Mouse (Mus musculus) limb, embryonic 12.5 days (tissue): ENCODE results near the gene Nup210. TPM values are rescaled to one million over a fixed set of nuclear protein-coding genes. Genes with fewer than 3 reads are reported as not detected.

Experiments
- ATAC-seq: fragments of 200-750 bp; cut with Nextera tagmentation; 2 replicates; pipeline ENCODE4 v1.8.0; 2017; ENCODE audit warnings: low read depth, moderate TSS enrichment; ENCODE audit not compliant: insufficient number of reproducible peaks, insufficient read depth, low FRiP score, low TSS enrichment
- H3K27ac ChIP-seq: fragments of 300-500 bp; sonication (generic); 2 replicates; pipeline ENCODE4 v1.5.1; 2016; ENCODE audit warnings: mild to moderate bottlenecking, moderate library complexity
- H3K27me3 ChIP-seq: fragments of 300-500 bp; sonication (generic); 2 replicates; pipeline ENCODE4 v1.6.1; 2016; ENCODE audit warnings: mild to moderate bottlenecking, moderate library complexity
- H3K36me3 ChIP-seq: fragments of 300-500 bp; sonication (generic); 2 replicates; pipeline ENCODE4 v1.6.1; 2016; ENCODE audit warnings: mild to moderate bottlenecking, moderate library complexity
- H3K4me1 ChIP-seq: fragments of 300-500 bp; sonication (generic); replicated peaks from 2 replicates; pipeline ENCODE4 v1.6.1; 2016
- H3K4me2 ChIP-seq: fragments of 300-500 bp; sonication (generic); 2 replicates; pipeline ENCODE4 v1.6.1; 2016; ENCODE audit warnings: mild to moderate bottlenecking, moderate library complexity
- H3K4me3 ChIP-seq: fragments of 300-500 bp; sonication (generic); replicated peaks from 2 replicates; pipeline ENCODE4 v1.5.1; 2016; ENCODE audit warnings: mild to moderate bottlenecking
- H3K9ac ChIP-seq: fragments of 300-500 bp; sonication (generic); replicated peaks from 2 replicates; pipeline ENCODE4 v1.6.1; 2016; ENCODE audit warnings: mild to moderate bottlenecking, moderate library complexity
- H3K9me3 ChIP-seq: fragments of 300-500 bp; sonication (generic); 2 replicates; pipeline ENCODE4 v1.6.1; 2016; ENCODE audit warnings: mild to moderate bottlenecking, moderate library complexity
- WGBS: fragments of 180-500 bp; shearing (Covaris S2); methylation state at CpG from one replicate; pipeline ENCODE4 v1.1.7; 2016; 5-methylcytosine and 5-hydroxymethylcytosine counted together
- polyA plus RNA-seq: library from polyadenylated mRNA; unstranded; fragments of >200 nt; fragmentation: Nextera tagmentation; extraction: Ambion mirVana; gene quantifications from 2 replicates; pipeline ENCODE4 v1.2.1, GENCODE M21; 2016

Nup210 gene
- polyA plus RNA-seq, 1 experiment from 2014 or later: 5.4 TPM

- Histone ChIP-seq H3K9ac (peak overlapping the region; percentile 52; the same call in 1 of the 2 replicates), H3K27me3 (peaks cover 33% of the 10 kb centered on the region), H3K4me1 (peaks cover 18% of the 10 kb centered on the region), H3K4me2 (peak overlapping the region; percentile 99), H3K9me3 (no peaks in the 10 kb centered on the region), H3K36me3 (no peaks in the 10 kb centered on the region), H3K4me3 (peak overlapping the region; percentile 63), H3K27ac (no peak overlapping the region)
- 24% methylated on average over 4 of the region's 4 CpGs for WGBS
- no peak for ATAC-seq
Observed at GRCm38 (mm10) chr6:91115863-91116243, 776 bp downstream of the Nup210 start.

DNA sequence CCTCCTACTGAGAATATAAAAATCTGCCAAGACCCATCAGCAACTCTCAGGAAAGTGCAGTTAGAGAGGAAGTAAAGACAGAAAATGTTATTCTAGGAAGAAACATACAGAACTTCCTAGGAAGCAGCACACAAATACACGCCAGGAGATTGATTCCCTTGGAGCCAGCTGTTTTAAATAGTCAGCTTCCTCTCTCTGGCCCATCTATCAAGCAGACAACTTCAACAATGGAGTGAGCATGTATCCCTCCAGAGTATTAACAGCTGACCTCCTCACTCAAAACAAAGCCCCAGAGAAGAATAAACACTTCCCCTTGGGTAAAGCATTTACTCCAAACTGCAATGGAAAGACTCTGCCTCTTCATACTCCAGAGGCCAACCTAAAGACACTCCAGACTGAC is 1.5 kb downstream of the Nup210 start:
- no peak overlapping the region for H3K4me3 ChIP-seq
- 16% methylated on average over 1 of the region's 1 CpGs for whole genome bisulfite sequencing
- no peak overlapping the region for H3K27ac ChIP-seq
- peaks cover 22% of the 10 kb centered on the region for H3K4me1 ChIP-seq
- ATAC-seq: no peak
- H3K27me3 ChIP-seq: peaks cover 33% of the 10 kb centered on the region
- H3K36me3 ChIP-seq: no peaks in the 10 kb centered on the region
- H3K9ac ChIP-seq: no peak overlapping the region
- H3K4me2 ChIP-seq: 0 out of 2 replicates have a peak overlapping the region, but pooled peaks have one; percentile 2
- H3K9me3 ChIP-seq: no peaks in the 10 kb centered on the region

GRCm38 (mm10) chr6:91114716-91115115 is 1.9 kb downstream of the Nup210 start:
- 22% methylated on average over 2 of the region's 2 CpGs for WGBS
- no peak overlapping the region for H3K27ac ChIP-seq
- ATAC-seq: no peak
- H3K9ac ChIP-seq: no peak overlapping the region
- no peak overlapping the region for H3K4me2 ChIP-seq
- no peaks in the 10 kb centered on the region for H3K36me3 ChIP-seq
- H3K9me3 ChIP-seq: no peaks in the 10 kb centered on the region
- peaks cover 25% of the 10 kb centered on the region for H3K4me1 ChIP-seq
- peaks cover 33% of the 10 kb centered on the region for H3K27me3 ChIP-seq
- H3K4me3 ChIP-seq: no peak overlapping the region

DNA sequence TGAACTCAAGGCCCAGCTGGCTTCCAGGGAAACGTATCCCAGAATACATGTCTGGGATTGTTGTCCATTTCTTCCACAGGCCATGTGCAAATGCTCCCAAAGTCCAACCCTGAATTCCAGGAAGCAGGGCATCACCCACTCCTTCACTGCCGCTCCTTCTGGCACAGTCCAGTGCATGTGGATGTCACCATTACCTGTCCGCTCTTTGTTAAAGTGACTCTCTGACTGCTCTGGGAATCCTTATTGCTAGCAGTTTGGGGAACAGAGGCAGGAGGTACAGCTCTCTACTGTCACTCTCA is 4.7 kb downstream of the Nup210 start:
- H3K9me3 ChIP-seq: no peaks in the 10 kb centered on the region
- no peak for ATAC-seq
- H3K36me3 ChIP-seq: no peaks in the 10 kb centered on the region
- no peak overlapping the region for H3K4me2 ChIP-seq
- H3K27me3 ChIP-seq: peaks cover 17% of the 10 kb centered on the region
- no peak overlapping the region for H3K4me3 ChIP-seq
- H3K9ac ChIP-seq: no peak overlapping the region
- H3K27ac ChIP-seq: no peak overlapping the region
- 90% methylated on average over 3 of the region's 3 CpGs for WGBS
- H3K4me1 ChIP-seq: peaks cover 19% of the 10 kb centered on the region; the same call in 1 of the 2 replicates

GRCm38 (mm10) chr6:91111141-91111953 is 5.3 kb downstream of the Nup210 start:
- no peak overlapping the region for H3K4me2 ChIP-seq
- H3K4me1 ChIP-seq: peaks cover 18% of the 10 kb centered on the region; the same call in 1 of the 2 replicates
- WGBS: 89% methylated on average over 10 of the region's 10 CpGs
- peaks cover 13% of the 10 kb centered on the region for H3K27me3 ChIP-seq
- no peaks in the 10 kb centered on the region for H3K9me3 ChIP-seq
- no peak overlapping the region for H3K27ac ChIP-seq
- no peak overlapping the region for H3K9ac ChIP-seq
- no peaks in the 10 kb centered on the region for H3K36me3 ChIP-seq
- H3K4me3 ChIP-seq: no peak overlapping the region
- no peak for ATAC-seq

DNA sequence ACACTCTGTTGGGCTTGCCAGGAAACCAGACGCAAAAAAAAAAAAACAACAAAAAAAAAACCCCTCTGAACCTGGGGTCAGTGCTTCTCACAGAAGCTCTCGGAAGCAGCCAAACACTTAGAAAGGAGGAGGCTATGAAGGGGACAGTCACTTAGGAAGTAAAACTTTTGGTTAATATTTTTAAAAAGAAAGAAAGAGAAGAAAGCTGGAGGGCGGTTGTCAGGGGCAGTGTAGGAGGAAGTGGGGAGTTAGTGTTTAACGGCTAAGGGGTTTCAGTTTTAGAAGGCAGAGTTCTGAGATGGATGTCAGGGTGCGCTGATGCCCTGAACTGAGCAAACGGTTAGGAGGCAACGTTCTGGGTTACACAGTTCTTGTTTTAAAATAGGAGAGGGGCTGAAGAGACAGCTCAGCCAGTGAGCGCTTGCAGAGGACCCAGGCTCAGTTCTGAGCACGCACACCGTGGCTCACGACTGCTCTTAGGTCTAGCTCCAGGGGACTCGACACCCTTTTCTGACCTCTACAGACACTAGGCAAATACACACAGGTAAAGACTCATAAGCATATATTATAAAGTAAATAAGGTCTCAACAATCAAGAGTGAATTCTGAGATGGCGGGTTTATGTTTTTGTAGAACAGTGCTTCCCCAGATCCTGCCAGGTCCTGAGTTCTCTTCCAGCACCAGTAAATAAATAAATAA is 6.2 kb downstream of the Nup210 start:
- no peak overlapping the region for H3K4me3 ChIP-seq
- no peak overlapping the region for H3K4me2 ChIP-seq
- no peak overlapping the region for H3K9ac ChIP-seq
- peaks cover 7% of the 10 kb centered on the region; the same call in 1 of the 2 replicates for H3K27me3 ChIP-seq
- 69% methylated on average over 13 of the region's 13 CpGs for WGBS
- peaks cover 14% of the 10 kb centered on the region; the same call in 1 of the 2 replicates for H3K4me1 ChIP-seq
- H3K27ac ChIP-seq: no peak overlapping the region
- ATAC-seq: no peak
- no peaks in the 10 kb centered on the region for H3K9me3 ChIP-seq
- H3K36me3 ChIP-seq: no peaks in the 10 kb centered on the region

DNA sequence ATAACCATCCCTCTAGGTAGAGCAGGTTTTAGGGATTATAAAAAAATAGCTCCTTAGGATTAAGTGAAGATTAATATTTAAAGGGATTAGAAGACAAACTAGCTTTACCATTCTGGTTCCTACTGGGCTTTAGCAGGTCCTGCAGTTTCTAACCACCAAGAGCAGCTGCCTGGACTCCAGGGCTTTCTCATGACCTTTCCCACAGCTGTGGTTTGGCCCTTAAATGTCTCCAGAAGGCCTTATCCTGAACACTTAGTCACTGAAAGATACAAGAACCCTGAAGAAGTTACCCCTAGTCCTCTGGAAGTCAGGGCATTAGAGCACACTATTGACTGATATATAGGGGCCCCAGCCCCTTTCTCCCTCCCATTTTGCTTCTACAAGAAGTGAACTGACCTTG is 7.1 kb downstream of the Nup210 start:
- no peak overlapping the region for H3K27ac ChIP-seq
- H3K36me3 ChIP-seq: no peaks in the 10 kb centered on the region
- H3K9me3 ChIP-seq: no peaks in the 10 kb centered on the region
- H3K27me3 ChIP-seq: peaks cover 2% of the 10 kb centered on the region; the same call in 1 of the 2 replicates
- no peak overlapping the region for H3K9ac ChIP-seq
- no peak overlapping the region for H3K4me3 ChIP-seq
- H3K4me1 ChIP-seq: peaks cover 18% of the 10 kb centered on the region
- ATAC-seq: no peak
- no peak overlapping the region for H3K4me2 ChIP-seq

DNA sequence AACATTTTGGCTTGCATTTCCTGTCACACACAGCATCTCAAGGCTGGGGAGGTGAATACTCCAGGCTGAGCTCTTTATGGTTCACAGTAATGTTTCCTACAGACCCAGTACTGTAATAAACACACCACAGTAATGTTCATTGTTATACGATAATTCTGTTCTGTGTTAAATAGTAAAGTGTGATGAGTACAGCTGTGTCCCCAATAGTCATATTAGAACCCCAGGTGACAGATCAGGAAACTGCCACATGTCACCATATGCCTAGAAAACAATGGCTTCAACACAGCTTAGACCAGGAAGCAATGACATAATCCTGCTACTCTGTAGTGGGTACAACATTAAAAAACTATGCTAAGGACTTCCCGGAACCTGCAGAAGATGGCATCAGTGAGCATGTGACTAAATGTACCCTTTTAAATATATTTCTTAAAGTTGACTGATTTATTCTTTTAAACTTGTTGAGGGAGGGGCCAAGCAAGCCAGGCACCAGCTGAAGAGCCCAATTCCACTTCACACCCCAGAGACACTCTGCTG is 7.6 kb downstream of the Nup210 start:
- no peaks in the 10 kb centered on the region for H3K9me3 ChIP-seq
- H3K4me2 ChIP-seq: no peak overlapping the region
- peaks cover 21% of the 10 kb centered on the region for H3K4me1 ChIP-seq
- no peak overlapping the region for H3K9ac ChIP-seq
- 83% methylated on average over 2 of the region's 2 CpGs for WGBS
- no peak overlapping the region for H3K4me3 ChIP-seq
- no peak overlapping the region for H3K27ac ChIP-seq
- H3K27me3 ChIP-seq: no peaks in the 10 kb centered on the region
- no peaks in the 10 kb centered on the region for H3K36me3 ChIP-seq
- no peak for ATAC-seq

- H3K4me3 ChIP-seq: no peak overlapping the region
Observed at GRCm38 (mm10) chr6:91108301-91108916, 8.2 kb downstream of the Nup210 start.

GRCm38 (mm10) chr6:91105400-91106129 is 11.1 kb downstream of the Nup210 start:
- ATAC-seq: no peak
- no peak overlapping the region for H3K27ac ChIP-seq
- H3K4me2 ChIP-seq: no peak overlapping the region
- no peak overlapping the region for H3K9ac ChIP-seq
- WGBS: 94% methylated on average over 2 of the region's 2 CpGs
- H3K4me3 ChIP-seq: no peak overlapping the region
- no peaks in the 10 kb centered on the region for H3K27me3 ChIP-seq
- no peaks in the 10 kb centered on the region for H3K36me3 ChIP-seq
- no peaks in the 10 kb centered on the region for H3K9me3 ChIP-seq
- H3K4me1 ChIP-seq: peaks cover 20% of the 10 kb centered on the region

More at GRCm38 (mm10) chr6:91108301-91108916, 8.2 kb downstream of the Nup210 start:
- H3K36me3 ChIP-seq: no peaks in the 10 kb centered on the region
- no peak overlapping the region for H3K9ac ChIP-seq
- H3K27ac ChIP-seq: no peak overlapping the region
- no peak overlapping the region for H3K4me2 ChIP-seq
- ATAC-seq: no peak
- H3K4me1 ChIP-seq: peaks cover 21% of the 10 kb centered on the region
- no peaks in the 10 kb centered on the region for H3K27me3 ChIP-seq
- 80% methylated on average over 3 of the region's 3 CpGs for WGBS
- H3K9me3 ChIP-seq: no peaks in the 10 kb centered on the region
